Mouse (Mus musculus) neural tube, embryonic 11.5 days (tissue): ENCODE results near the gene Slc28a1. TPM values are rescaled to one million over a fixed set of nuclear protein-coding genes. Genes with fewer than 3 reads are reported as not detected.
"Not testable (repeated sequence)": the region's sequence is repeated elsewhere in the genome, so short reads cannot be mapped to it uniquely, and the experiment has no call there.

ENCODE experiments used
- ATAC-seq: fragments of 200-750 bp; cut with Nextera tagmentation; 2 replicates; pipeline ENCODE4 v1.8.0; 2017; ENCODE audit warnings: moderate number of reproducible peaks, mild to moderate bottlenecking, moderate TSS enrichment, moderate library complexity; ENCODE audit not compliant: insufficient read depth, low FRiP score, low TSS enrichment
- DNase-seq: peaks from one replicate; pipeline ENCODE4 v3.0.0-alpha.2; 2015; ENCODE audit warnings: low spot score
- H3K27ac ChIP-seq: fragments of 300-500 bp; sonication (generic); 2 replicates; pipeline ENCODE4 v1.5.1; 2014; ENCODE audit warnings: low read depth, mild to moderate bottlenecking, low read length
- H3K27me3 ChIP-seq: fragments of 300-500 bp; sonication (generic); 2 replicates; pipeline ENCODE4 v1.6.1; 2014; ENCODE audit warnings: mild to moderate bottlenecking, low read length, mixed read lengths; ENCODE audit not compliant: control insufficient read depth, insufficient read depth
- H3K36me3 ChIP-seq: fragments of 300-500 bp; sonication (generic); 2 replicates; pipeline ENCODE4 v1.6.1; 2014; ENCODE audit warnings: mild to moderate bottlenecking, low read length, moderate library complexity, mixed read lengths; ENCODE audit not compliant: control insufficient read depth, insufficient read depth
- H3K4me1 ChIP-seq: fragments of 300-500 bp; sonication (generic); 2 replicates; pipeline ENCODE4 v1.6.1; 2014; ENCODE audit warnings: low read length, mixed read lengths; ENCODE audit not compliant: control insufficient read depth, insufficient read depth
- H3K4me2 ChIP-seq: fragments of 300-500 bp; sonication (generic); 2 replicates; pipeline ENCODE4 v1.6.1; 2014; ENCODE audit warnings: low read depth, mild to moderate bottlenecking, moderate library complexity
- H3K4me3 ChIP-seq: fragments of 300-500 bp; sonication (generic); 2 replicates; pipeline ENCODE4 v1.5.1; 2014; ENCODE audit warnings: low read depth, low read length
- H3K9ac ChIP-seq: fragments of 300-500 bp; sonication (generic); 2 replicates; pipeline ENCODE4 v1.6.1; 2014; ENCODE audit warnings: mild to moderate bottlenecking, low read length
- H3K9me3 ChIP-seq: fragments of 300-500 bp; sonication (generic); 2 replicates; pipeline ENCODE4 v1.6.1; 2016; ENCODE audit warnings: low read length; ENCODE audit not compliant: control insufficient read depth
- WGBS: fragments of 180-500 bp; shearing (Covaris S2); extraction: QIAGEN DNeasy Blood & Tissue Kit; methylation state at CpG from one replicate; pipeline ENCODE4 v1.1.7; 2014; 5-methylcytosine and 5-hydroxymethylcytosine counted together
- polyA plus RNA-seq: library from polyadenylated mRNA; unstranded; fragments of >200 nt; fragmentation: Nextera tagmentation; extraction: Ambion mirVana; gene quantifications from 2 replicates; pipeline ENCODE4 v1.2.1, GENCODE M21; 2014

Slc28a1 gene
- polyA plus RNA-seq, 1 experiment from 2014 or later: not detected

- Histone ChIP-seq H3K4me1 (no peaks in the 10 kb centered on the region), H3K4me2 (no peak overlapping the region), H3K36me3 (no peaks in the 10 kb centered on the region), H3K27me3 (no peaks in the 10 kb centered on the region), H3K9me3 (no peaks in the 10 kb centered on the region), H3K27ac (no peak overlapping the region), H3K9ac (no peak overlapping the region), H3K4me3 (no peak overlapping the region)
- WGBS: 73% methylated on average over 6 of the region's 6 CpGs
- DNase-seq (no peak), ATAC-seq (no peak)
These were observed 18.8 kb downstream of the Slc28a1 start for GRCm38 (mm10) chr7:81133416-81133815.

GRCm38 (mm10) chr7:81133941-81134340 is 19.3 kb downstream of the Slc28a1 start:
- Histone ChIP-seq H3K36me3 (no peaks in the 10 kb centered on the region), H3K9me3 (no peaks in the 10 kb centered on the region), H3K27ac (no peak overlapping the region), H3K27me3 (no peaks in the 10 kb centered on the region), H3K4me2 (no peak overlapping the region), H3K4me1 (no peaks in the 10 kb centered on the region), H3K4me3 (no peak overlapping the region), H3K9ac (no peak overlapping the region)
- ATAC-seq: no peak
- 84% methylated on average over 2 of the region's 2 CpGs for WGBS
- no peak for DNase-seq

GRCm38 (mm10) chr7:81134614-81135067 is 20.0 kb downstream of the Slc28a1 start:
- H3K9ac ChIP-seq: no peak overlapping the region
- no peak overlapping the region for H3K27ac ChIP-seq
- 0 out of 2 replicates have a peak overlapping the region, but pooled peaks have one; percentile 9 for H3K4me2 ChIP-seq
- ATAC-seq (no peak), DNase-seq (peak; percentile 70)
- no peaks in the 10 kb centered on the region for H3K9me3 ChIP-seq
- no peaks in the 10 kb centered on the region for H3K27me3 ChIP-seq
- H3K36me3 ChIP-seq: no peaks in the 10 kb centered on the region
- H3K4me3 ChIP-seq: no peak overlapping the region
- 44% methylated on average over 9 of the region's 9 CpGs for WGBS
- no peaks in the 10 kb centered on the region for H3K4me1 ChIP-seq

GRCm38 (mm10) chr7:81137292-81137691 is 22.7 kb downstream of the Slc28a1 start:
- Histone ChIP-seq H3K4me1 (no peaks in the 10 kb centered on the region), H3K4me3 (no peak overlapping the region), H3K9me3 (no peaks in the 10 kb centered on the region), H3K4me2 (no peak overlapping the region), H3K9ac (no peak overlapping the region), H3K36me3 (no peaks in the 10 kb centered on the region), H3K27ac (no peak overlapping the region), H3K27me3 (no peaks in the 10 kb centered on the region)
- DNase-seq (no peak), ATAC-seq (no peak)
- 87% methylated on average over 5 of the region's 5 CpGs for WGBS

- no peaks in the 10 kb centered on the region for H3K36me3 ChIP-seq
- H3K4me3 ChIP-seq: no peak overlapping the region
- no peaks in the 10 kb centered on the region for H3K9me3 ChIP-seq
- no peak overlapping the region for H3K4me2 ChIP-seq
- 97% methylated on average over 7 of the region's 7 CpGs for WGBS
- H3K27me3 ChIP-seq: no peaks in the 10 kb centered on the region
- no peak for DNase-seq
- H3K4me1 ChIP-seq: no peaks in the 10 kb centered on the region
- H3K9ac ChIP-seq: no peak overlapping the region
- H3K27ac ChIP-seq: no peak overlapping the region
- no peak for ATAC-seq
These were observed 24.5 kb downstream of the Slc28a1 start for GRCm38 (mm10) chr7:81139100-81139499.

GRCm38 (mm10) chr7:81139671-81140404 is 25.2 kb downstream of the Slc28a1 start:
- no peak overlapping the region for H3K27ac ChIP-seq
- H3K4me1 ChIP-seq: no peaks in the 10 kb centered on the region
- H3K4me2 ChIP-seq: no peak overlapping the region
- H3K27me3 ChIP-seq: no peaks in the 10 kb centered on the region
- no peaks in the 10 kb centered on the region for H3K9me3 ChIP-seq
- DNase-seq (no peak), ATAC-seq (no peak)
- H3K4me3 ChIP-seq: no peak overlapping the region
- H3K36me3 ChIP-seq: no peaks in the 10 kb centered on the region
- no peak overlapping the region for H3K9ac ChIP-seq
- WGBS: 90% methylated on average over 5 of the region's 5 CpGs

DNA sequence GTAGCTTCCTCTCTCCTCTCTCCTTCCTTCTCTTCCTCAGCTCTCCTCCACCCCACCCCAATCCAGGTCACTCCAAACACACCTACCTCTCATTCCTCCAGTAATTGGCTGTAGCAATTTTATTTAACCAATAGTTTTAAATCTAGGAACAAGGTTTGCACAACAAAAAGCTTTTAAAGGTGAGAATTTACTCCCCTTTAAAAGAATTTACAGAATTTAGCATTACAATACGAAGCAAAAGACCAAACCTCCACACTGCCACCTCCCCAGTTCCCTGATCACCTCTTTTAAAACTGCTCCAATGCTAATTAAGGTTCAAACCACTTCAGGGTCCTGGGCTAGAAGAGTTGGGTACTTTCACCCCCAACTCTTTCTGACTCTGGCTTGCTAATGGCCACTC is 26.9 kb downstream of the Slc28a1 start:
- H3K9me3 ChIP-seq: no peaks in the 10 kb centered on the region
- WGBS: 54% methylated on average over 1 of the region's 1 CpGs
- no peak for DNase-seq
- ATAC-seq: no peak
- H3K9ac ChIP-seq: no peak overlapping the region
- H3K4me1 ChIP-seq: no peaks in the 10 kb centered on the region
- H3K36me3 ChIP-seq: no peaks in the 10 kb centered on the region
- no peak overlapping the region for H3K4me3 ChIP-seq
- H3K4me2 ChIP-seq: no peak overlapping the region
- no peak overlapping the region for H3K27ac ChIP-seq
- no peaks in the 10 kb centered on the region for H3K27me3 ChIP-seq

- not testable (repeated sequence) for H3K27ac ChIP-seq, ATAC-seq, DNase-seq, H3K4me3 ChIP-seq, H3K4me1 ChIP-seq, H3K9ac ChIP-seq, H3K9me3 ChIP-seq, H3K4me2 ChIP-seq, H3K36me3 ChIP-seq, H3K27me3 ChIP-seq
- WGBS: 79% methylated on average over 4 of the region's 4 CpGs
These were observed 28.5 kb downstream of the Slc28a1 start for GRCm38 (mm10) chr7:81143056-81143455.

DNA sequence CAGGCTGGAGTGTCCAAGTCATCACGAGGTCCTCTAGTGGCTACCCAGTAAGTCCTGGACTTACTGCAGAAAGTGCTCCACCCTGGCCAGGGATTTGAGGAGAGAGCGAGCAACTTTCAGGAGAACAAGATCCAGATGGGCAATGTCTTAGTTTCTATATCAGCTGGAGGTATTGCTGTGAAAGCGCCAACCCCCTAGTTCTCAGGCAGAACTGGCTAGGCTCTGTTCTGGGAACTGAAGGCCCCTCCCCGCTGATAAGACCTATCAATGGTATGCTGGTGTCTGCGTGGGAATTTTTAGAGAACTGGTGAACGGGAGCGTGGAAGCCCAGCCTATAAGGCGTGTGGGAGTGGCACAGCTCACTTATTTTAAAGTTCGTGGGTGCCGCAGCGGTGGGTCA is 35.2 kb downstream of the Slc28a1 start:
- no peaks in the 10 kb centered on the region for H3K36me3 ChIP-seq
- no peaks in the 10 kb centered on the region for H3K27me3 ChIP-seq
- no peaks in the 10 kb centered on the region for H3K4me1 ChIP-seq
- H3K9ac ChIP-seq: no peak overlapping the region
- no peaks in the 10 kb centered on the region for H3K9me3 ChIP-seq
- H3K4me3 ChIP-seq: no peak overlapping the region
- no peak for ATAC-seq
- no peak overlapping the region for H3K27ac ChIP-seq
- H3K4me2 ChIP-seq: no peak overlapping the region
- 89% methylated on average over 11 of the region's 11 CpGs for WGBS
- no peak for DNase-seq
